8 mouse cellular contexts compared by ENCODE assay signal in the genomic region with DNA sequence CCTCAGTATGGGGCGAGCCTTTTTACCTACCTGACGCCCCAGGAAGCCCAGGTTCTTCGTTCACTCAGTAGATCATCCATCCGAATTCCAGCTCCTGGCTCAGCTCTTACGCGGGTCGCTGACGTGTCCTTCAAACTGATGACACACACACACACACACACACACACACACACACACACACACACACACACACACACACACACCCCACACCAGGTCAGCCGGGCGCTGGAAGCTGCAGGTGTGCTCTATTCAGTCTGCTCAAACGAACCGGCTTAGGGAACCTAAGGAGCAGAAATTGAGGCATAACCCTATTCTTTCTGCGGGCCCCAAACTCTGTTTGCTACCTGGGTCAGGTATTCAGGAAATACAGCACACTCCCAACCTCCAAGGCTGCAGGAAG. TPM values are rescaled to one million over a fixed set of nuclear protein-coding genes. Genes with fewer than 3 reads are reported as not detected.
A peak's percentile ranks its signal among the peaks of the same experiment; 100 is the strongest.
DNase-seq lines count a peak whose midpoint lies in the region; ATAC-seq lines count a peak whose summit lies in the region.

No protein-coding gene starts in this region.

- 4% methylated on average over 13 of the region's 13 CpGs for WGBS in heart, embryonic 15.5 days
- under 1% methylated on average over 13 of the region's 13 CpGs for WGBS in hindbrain, embryonic 11.5 days
- 2% methylated on average over 13 of the region's 13 CpGs for WGBS in midbrain, embryonic 11.5 days

- no peaks in the 10 kb centered on the region for H3K27me3 ChIP-seq in heart, embryonic 15.5 days
- no peaks in the 10 kb centered on the region for H3K27me3 ChIP-seq in hindbrain, embryonic 11.5 days (ENCODE audit: control insufficient read depth, insufficient read depth, low read length)
- peaks cover 4% of the 10 kb centered on the region; the same call in 1 of the 2 replicates for H3K27me3 ChIP-seq in midbrain, embryonic 11.5 days (ENCODE audit: control insufficient read depth, insufficient read depth, low read length)

- no peaks in the 10 kb centered on the region for H3K9me3 ChIP-seq in heart, embryonic 15.5 days (replicated peaks)
- no peaks in the 10 kb centered on the region for H3K9me3 ChIP-seq in hindbrain, embryonic 11.5 days (ENCODE audit: control insufficient read depth, low read length)
- no peaks in the 10 kb centered on the region for H3K9me3 ChIP-seq in midbrain, embryonic 11.5 days (ENCODE audit: control insufficient read depth, low read length)

- H3K27ac ChIP-seq in heart, embryonic 15.5 days, result no peak overlapping the region
- no peak overlapping the region for H3K27ac ChIP-seq in hindbrain, embryonic 11.5 days (ENCODE audit: low read depth, low read length)
- no peak overlapping the region for H3K27ac ChIP-seq in midbrain, embryonic 11.5 days (ENCODE audit: low read depth, low read length)

- peak overlapping the region; percentile 95 for H3K4me2 ChIP-seq in heart, embryonic 15.5 days
- peak overlapping the region; percentile 72 for H3K4me2 ChIP-seq in hindbrain, embryonic 11.5 days (replicated peaks; ENCODE audit: low read depth, low read length)
- H3K4me2 ChIP-seq in midbrain, embryonic 11.5 days, result peak overlapping the region; percentile 81

- H3K36me3 ChIP-seq in heart, embryonic 15.5 days, result no peaks in the 10 kb centered on the region
- H3K36me3 ChIP-seq in hindbrain, embryonic 11.5 days (ENCODE audit: control insufficient read depth, insufficient read depth, low read length), result no peaks in the 10 kb centered on the region
- H3K36me3 ChIP-seq in midbrain, embryonic 11.5 days (ENCODE audit: control insufficient read depth, insufficient read depth, low read length), result no peaks in the 10 kb centered on the region

- ATAC-seq in heart, embryonic 15.5 days (replicated peaks; ENCODE audit: insufficient number of reproducible peaks, insufficient read depth, low FRiP score, low read depth), result no peak
- no peak for ATAC-seq in hindbrain, embryonic 11.5 days (ENCODE audit: low FRiP score)
- no peak for ATAC-seq in midbrain, embryonic 11.5 days (ENCODE audit: low FRiP score)

- H3K4me3 ChIP-seq in heart, embryonic 15.5 days, result peak overlapping the region; percentile 83
- H3K4me3 ChIP-seq in hindbrain, embryonic 11.5 days (ENCODE audit: low read depth, low read length), result peak overlapping the region; percentile 83
- H3K4me3 ChIP-seq in midbrain, embryonic 11.5 days (ENCODE audit: low read depth, low read length), result peak overlapping the region; percentile 82

- H3K9ac ChIP-seq in heart, embryonic 15.5 days, result no peak overlapping the region
- H3K9ac ChIP-seq in hindbrain, embryonic 11.5 days (ENCODE audit: low read depth, low read length), result no peak overlapping the region
- H3K9ac ChIP-seq in midbrain, embryonic 11.5 days (ENCODE audit: low read length), result peak overlapping the region; percentile 91; the same call in 1 of the 2 replicates

- H3K4me1 ChIP-seq in heart, embryonic 15.5 days (replicated peaks), result peaks cover 44% of the 10 kb centered on the region
- peaks cover 7% of the 10 kb centered on the region for H3K4me1 ChIP-seq in hindbrain, embryonic 11.5 days (replicated peaks; ENCODE audit: control insufficient read depth, insufficient read depth, low read length)
- peaks cover 12% of the 10 kb centered on the region for H3K4me1 ChIP-seq in midbrain, embryonic 11.5 days (ENCODE audit: control insufficient read depth, insufficient read depth, low read length)

- DNase-seq in heart, adult 9 months (ENCODE audit: low spot score in 2 of 2), result no peak
- DNase-seq in Muller cell, postnatal 12 days (ENCODE audit: inconsistent ontology term), result peak; percentile 8
- no peak for DNase-seq in hindbrain, embryonic 11.5 days (ENCODE audit: low spot score)
- DNase-seq in midbrain, embryonic 11.5 days (ENCODE audit: low spot score, missing footprints), result no peak
- no peak for DNase-seq in adrenal gland, adult 18-20 months (ENCODE audit: low spot score in 2 of 2)
- DNase-seq in spleen, postnatal 14 days (ENCODE audit: low spot score in 2 of 2), result no peak
- DNase-seq in thymus, postnatal 10 days (ENCODE audit: low spot score in 2 of 2), result no peak

RNA-seq across cellular contexts. Expression of gene Efr3b, which starts 0.3 kb away (rescaled TPM):
- 5.1 and 5.4 TPM in 2 replicates for polyA plus RNA-seq in heart, embryonic 15.5 days (2015; fragmentation: Nextera tagmentation; extraction: Ambion mirVana)
- 11.2 and 14.5 TPM in 2 replicates for polyA plus RNA-seq in hindbrain, embryonic 11.5 days (2014; fragmentation: Nextera tagmentation; extraction: Ambion mirVana)
- polyA plus RNA-seq in midbrain, embryonic 11.5 days (2014; fragmentation: Nextera tagmentation; extraction: Ambion mirVana), result 11.4 and 11.7 TPM in 2 replicates
- total RNA-seq in adrenal gland, adult 18-20 months (2021), result 1 to 10 TPM; 2.7 to 7.0 TPM

RNA-seq across cellular contexts. Expression of gene Dnajc27, which starts 43.3 kb away (rescaled TPM):
- polyA plus RNA-seq in heart, embryonic 15.5 days (2015; fragmentation: Nextera tagmentation; extraction: Ambion mirVana), result 7.5 and 7.8 TPM in 2 replicates
- 8.6 and 9.8 TPM in 2 replicates for polyA plus RNA-seq in hindbrain, embryonic 11.5 days (2014; fragmentation: Nextera tagmentation; extraction: Ambion mirVana)
- 9.9 and 11.4 TPM in 2 replicates for polyA plus RNA-seq in midbrain, embryonic 11.5 days (2014; fragmentation: Nextera tagmentation; extraction: Ambion mirVana)
- 1 to 10 TPM; 4.8 to 6.0 TPM for total RNA-seq in adrenal gland, adult 18-20 months (2021)
